Mouse (Mus musculus): ENCODE measurements around the gene Thra. TPM values are rescaled to one million over a fixed set of nuclear protein-coding genes. Genes with fewer than 3 reads are reported as not detected.
"Not testable (repeated sequence)": the region's sequence is repeated elsewhere in the genome, so short reads cannot be mapped to it uniquely, and the experiment has no call there.

The Thra gene
- 10 to 100 TPM; 92.5 to 98.4 (median 95.1) TPM for total RNA-seq (2022)

GRCm38 (mm10) chr11:98740393-98741050 is at the start of gene Thra:
Gene Thra, plus strand, starts transcription at chr11:98740638.
- DNase-seq (ENCODE audit: low spot score) = no peak

- DNase-seq (ENCODE audit: low spot score) = no peak
Observed at GRCm38 (mm10) chr11:98693201-98693600, 47.2 kb upstream of the Thra start.

GRCm38 (mm10) chr11:98693746-98694145 is 46.7 kb upstream of the Thra start:
- DNase-seq (ENCODE audit: low spot score) = no peak

- DNase-seq (ENCODE audit: low spot score) = no peak
Observed at GRCm38 (mm10) chr11:98694301-98694700, 46.1 kb upstream of the Thra start.

GRCm38 (mm10) chr11:98695408-98695807 is 45.0 kb upstream of the Thra start:
- DNase-seq (ENCODE audit: low spot score) = no peak

GRCm38 (mm10) chr11:98696454-98697216 is 43.8 kb upstream of the Thra start:
- no peak for DNase-seq (ENCODE audit: low spot score)

- DNase-seq (ENCODE audit: low spot score) = no peak
Observed at GRCm38 (mm10) chr11:98697225-98697624, 43.2 kb upstream of the Thra start.

- DNase-seq (ENCODE audit: low spot score) = no peak
Observed at GRCm38 (mm10) chr11:98698849-98699640, 41.4 kb upstream of the Thra start.

GRCm38 (mm10) chr11:98699911-98700310 is 40.5 kb upstream of the Thra start:
- DNase-seq (ENCODE audit: low spot score) = peak; percentile 81

- no peak for DNase-seq (ENCODE audit: low spot score)
Observed at GRCm38 (mm10) chr11:98701213-98701670, 39.2 kb upstream of the Thra start, which contains the start of gene Csf3. Gene Csf3, plus strand, starts transcription at chr11:98701263.

GRCm38 (mm10) chr11:98702323-98702722 is 38.1 kb upstream of the Thra start:
- no peak for DNase-seq (ENCODE audit: low spot score)

GRCm38 (mm10) chr11:98705021-98705420 is 35.4 kb upstream of the Thra start:
- no peak for DNase-seq (ENCODE audit: low spot score)

- no peak for DNase-seq (ENCODE audit: low spot score)
Observed at GRCm38 (mm10) chr11:98707401-98708281, 32.8 kb upstream of the Thra start.

GRCm38 (mm10) chr11:98708282-98708956 is 32.0 kb upstream of the Thra start:
- DNase-seq (ENCODE audit: low spot score) = peak; percentile 68

- DNase-seq (ENCODE audit: low spot score) = peak; percentile 53
Observed at GRCm38 (mm10) chr11:98709001-98709741, 31.3 kb upstream of the Thra start.

GRCm38 (mm10) chr11:98710416-98711045 is 29.9 kb upstream of the Thra start:
- DNase-seq (ENCODE audit: low spot score) = peak; percentile 88

GRCm38 (mm10) chr11:98711046-98711434 is 29.4 kb upstream of the Thra start:
- DNase-seq (ENCODE audit: low spot score) = no peak

- DNase-seq (ENCODE audit: low spot score) = not testable (repeated sequence)
Observed at GRCm38 (mm10) chr11:98712009-98712408, 28.4 kb upstream of the Thra start.

- DNase-seq (ENCODE audit: low spot score) = no peak
Observed at GRCm38 (mm10) chr11:98713703-98714102, 26.7 kb upstream of the Thra start.

Measured in heart, adult 8-10 months (tissue).